Mouse (Mus musculus): ENCODE measurements around the gene Nsmce1. TPM values are rescaled to one million over a fixed set of nuclear protein-coding genes. Genes with fewer than 3 reads are reported as not detected.
A peak's percentile ranks its signal among the peaks of the same experiment; 100 is the strongest.

Gene Nsmce1
- polyA plus RNA-seq, 1 experiment from 2014 or later: 130 TPM

DNA sequence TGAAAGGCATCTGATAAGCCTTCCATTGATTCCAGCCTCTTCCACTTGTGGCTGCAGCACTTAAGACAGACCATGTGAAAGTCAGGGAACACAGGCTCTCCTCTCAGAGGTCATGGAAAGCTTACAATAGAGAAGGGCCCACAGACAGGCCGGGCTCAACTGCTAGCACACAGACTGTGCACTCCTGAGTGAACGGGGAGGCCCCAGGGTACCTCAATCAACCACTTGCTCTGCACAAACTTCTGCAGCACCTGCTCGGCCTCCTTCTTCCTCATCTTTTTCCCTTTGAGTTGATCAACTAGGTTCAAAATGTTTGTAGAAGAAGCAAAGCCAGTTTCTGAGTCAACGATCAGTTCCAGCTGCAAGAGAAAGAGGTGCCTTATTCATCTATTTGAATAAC is 20.5 kb downstream of the Nsmce1 start:
- no peak overlapping the region for H3K27ac ChIP-seq (ENCODE audit: low read depth, low read length)
- H3K9ac ChIP-seq (ENCODE audit: low read depth, low read length): no peak overlapping the region
- DNase-seq (ENCODE audit: low spot score) (no peak), ATAC-seq (ENCODE audit: low FRiP score) (no peak)
- no peaks in the 10 kb centered on the region; the same call in 1 of the 2 replicates for H3K4me1 ChIP-seq (replicated peaks; ENCODE audit: control insufficient read depth, insufficient read depth, low read length)
- 95% methylated on average over 4 of the region's 4 CpGs for WGBS
- H3K9me3 ChIP-seq (ENCODE audit: control insufficient read depth, low read length): no peaks in the 10 kb centered on the region
- no peak overlapping the region for H3K4me3 ChIP-seq (ENCODE audit: low read depth, low read length)
- no peak overlapping the region for H3K4me2 ChIP-seq (replicated peaks; ENCODE audit: low read depth, low read length)
- H3K36me3 ChIP-seq (ENCODE audit: control insufficient read depth, insufficient read depth, low read length): no peaks in the 10 kb centered on the region; the same call in 1 of the 2 replicates
- H3K27me3 ChIP-seq (ENCODE audit: control insufficient read depth, insufficient read depth, low read length): no peaks in the 10 kb centered on the region

DNA sequence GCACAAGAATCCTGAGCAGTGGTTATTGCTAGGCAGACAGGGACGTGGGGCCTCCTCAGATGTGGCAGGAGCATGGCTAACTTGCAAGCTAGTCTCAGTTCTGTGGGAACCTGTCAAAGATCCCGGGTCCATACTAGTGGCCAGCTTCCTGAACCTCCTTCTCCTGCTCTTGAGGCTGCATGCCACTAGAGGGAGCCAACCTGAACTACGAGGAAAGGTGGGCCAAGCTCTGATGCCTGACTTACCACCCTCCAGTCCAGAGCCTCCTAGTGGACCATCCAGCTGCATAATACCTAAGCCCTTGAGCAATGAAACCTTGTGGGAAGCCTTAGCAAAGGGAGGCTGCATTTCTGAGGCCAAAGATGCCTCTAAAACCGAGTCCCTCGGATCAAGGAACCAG is 21.5 kb downstream of the Nsmce1 start:
- DNase-seq (ENCODE audit: low spot score) (peak; percentile 83), ATAC-seq (ENCODE audit: low FRiP score) (peak; percentile 28; the same call in 1 of the 2 replicates)
- H3K27me3 ChIP-seq (ENCODE audit: control insufficient read depth, insufficient read depth, low read length): no peaks in the 10 kb centered on the region
- no peak overlapping the region for H3K4me3 ChIP-seq (ENCODE audit: low read depth, low read length)
- H3K4me1 ChIP-seq (replicated peaks; ENCODE audit: control insufficient read depth, insufficient read depth, low read length): no peaks in the 10 kb centered on the region
- no peaks in the 10 kb centered on the region for H3K9me3 ChIP-seq (ENCODE audit: control insufficient read depth, low read length)
- H3K9ac ChIP-seq (ENCODE audit: low read depth, low read length): no peak overlapping the region
- H3K27ac ChIP-seq (ENCODE audit: low read depth, low read length): no peak overlapping the region
- WGBS: 30% methylated on average over 5 of the region's 5 CpGs
- H3K4me2 ChIP-seq (replicated peaks; ENCODE audit: low read depth, low read length): no peak overlapping the region
- peaks cover 2% of the 10 kb centered on the region; the same call in 1 of the 2 replicates for H3K36me3 ChIP-seq (ENCODE audit: control insufficient read depth, insufficient read depth, low read length)

DNA sequence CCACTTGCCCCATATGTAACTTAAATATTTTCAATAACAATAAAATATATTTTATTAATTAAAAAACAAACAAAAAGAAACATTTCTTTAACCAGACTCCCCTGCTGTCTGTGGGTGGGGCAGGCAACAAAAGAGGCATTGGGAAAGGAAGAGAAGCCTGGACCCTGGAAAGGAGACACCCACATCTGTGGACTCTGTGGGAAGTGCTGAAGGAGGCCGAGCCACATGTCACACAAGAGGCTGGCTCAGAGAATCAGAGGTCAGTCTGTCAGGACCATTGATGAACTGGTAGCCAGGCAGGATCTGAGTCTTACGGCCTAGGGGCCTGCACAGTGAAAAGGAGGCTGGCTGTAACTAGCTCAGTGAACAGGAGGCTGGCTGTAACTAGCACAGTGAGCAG is 29.2 kb downstream of the Nsmce1 start:
- Histone ChIP-seq H3K36me3 (ENCODE audit: control insufficient read depth, insufficient read depth, low read length) (peaks cover 2% of the 10 kb centered on the region; the same call in 1 of the 2 replicates), H3K27me3 (ENCODE audit: control insufficient read depth, insufficient read depth, low read length) (no peaks in the 10 kb centered on the region), H3K4me1 (replicated peaks; ENCODE audit: control insufficient read depth, insufficient read depth, low read length) (no peaks in the 10 kb centered on the region), H3K9ac (ENCODE audit: low read depth, low read length) (no peak overlapping the region), H3K9me3 (ENCODE audit: control insufficient read depth, low read length) (no peaks in the 10 kb centered on the region), H3K4me2 (replicated peaks; ENCODE audit: low read depth, low read length) (no peak overlapping the region), H3K27ac (ENCODE audit: low read depth, low read length) (no peak overlapping the region), H3K4me3 (ENCODE audit: low read depth, low read length) (no peak overlapping the region)
- WGBS: 39% methylated on average over 2 of the region's 2 CpGs
- DNase-seq (ENCODE audit: low spot score): no peak
- ATAC-seq (ENCODE audit: low FRiP score): no peak

DNA sequence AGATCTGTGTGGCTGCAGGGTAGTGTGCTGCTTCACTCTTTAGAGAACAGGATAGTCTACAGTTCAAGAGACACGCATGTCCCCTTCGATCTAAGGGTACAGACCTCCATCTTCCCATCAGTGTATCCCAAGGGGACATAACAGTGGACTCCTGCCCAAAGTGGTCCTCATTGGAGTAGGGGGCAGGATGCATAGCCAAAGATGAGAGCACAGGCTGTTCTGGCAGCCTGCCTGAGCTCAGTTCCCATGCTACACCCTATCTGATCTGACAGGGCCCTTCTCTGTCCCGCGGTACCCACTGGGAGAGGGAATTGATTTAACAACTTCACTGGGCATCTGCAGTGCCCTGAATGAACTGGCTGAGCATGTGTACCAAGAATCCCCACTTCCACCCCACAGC is 37.7 kb downstream of the Nsmce1 start:
- H3K4me3 ChIP-seq (ENCODE audit: low read depth, low read length): no peak overlapping the region
- no peak overlapping the region for H3K9ac ChIP-seq (ENCODE audit: low read depth, low read length)
- 98% methylated on average over 4 of the region's 4 CpGs for WGBS
- no peaks in the 10 kb centered on the region for H3K36me3 ChIP-seq (ENCODE audit: control insufficient read depth, insufficient read depth, low read length)
- H3K27me3 ChIP-seq (ENCODE audit: control insufficient read depth, insufficient read depth, low read length): no peaks in the 10 kb centered on the region
- DNase-seq (ENCODE audit: low spot score) (no peak), ATAC-seq (ENCODE audit: low FRiP score) (no peak)
- no peaks in the 10 kb centered on the region for H3K9me3 ChIP-seq (ENCODE audit: control insufficient read depth, low read length)
- H3K27ac ChIP-seq (ENCODE audit: low read depth, low read length): no peak overlapping the region
- no peaks in the 10 kb centered on the region for H3K4me1 ChIP-seq (replicated peaks; ENCODE audit: control insufficient read depth, insufficient read depth, low read length)
- H3K4me2 ChIP-seq (replicated peaks; ENCODE audit: low read depth, low read length): no peak overlapping the region

DNA sequence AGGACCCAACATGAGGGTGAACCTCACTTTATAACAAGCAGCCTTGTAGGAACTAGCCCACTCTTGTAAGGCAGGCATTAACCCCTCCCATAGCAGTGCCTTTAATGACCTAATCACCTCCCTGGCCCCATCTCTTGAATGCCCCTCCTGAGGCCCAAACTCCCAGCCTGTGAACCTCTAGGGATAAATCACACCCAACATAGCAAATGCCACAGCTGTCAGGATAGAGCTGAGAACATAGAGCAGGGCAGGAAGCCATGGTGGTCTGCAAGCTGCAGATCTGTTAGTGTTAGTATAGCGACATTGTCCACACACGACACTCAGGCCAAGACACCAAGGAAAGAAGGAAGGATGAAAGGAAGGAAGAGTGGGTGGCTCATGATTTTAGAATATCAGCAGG is 40.3 kb downstream of the Nsmce1 start:
- no peak for DNase-seq (ENCODE audit: low spot score)
- ATAC-seq (ENCODE audit: low FRiP score): no peak
- H3K4me1 ChIP-seq (replicated peaks; ENCODE audit: control insufficient read depth, insufficient read depth, low read length): no peaks in the 10 kb centered on the region
- no peak overlapping the region for H3K4me2 ChIP-seq (replicated peaks; ENCODE audit: low read depth, low read length)
- H3K4me3 ChIP-seq (ENCODE audit: low read depth, low read length): no peak overlapping the region
- no peaks in the 10 kb centered on the region for H3K9me3 ChIP-seq (ENCODE audit: control insufficient read depth, low read length)
- H3K36me3 ChIP-seq (ENCODE audit: control insufficient read depth, insufficient read depth, low read length): no peaks in the 10 kb centered on the region
- 91% methylated on average over 2 of the region's 2 CpGs for WGBS
- no peak overlapping the region for H3K27ac ChIP-seq (ENCODE audit: low read depth, low read length)
- no peak overlapping the region for H3K9ac ChIP-seq (ENCODE audit: low read depth, low read length)
- H3K27me3 ChIP-seq (ENCODE audit: control insufficient read depth, insufficient read depth, low read length): no peaks in the 10 kb centered on the region

DNA sequence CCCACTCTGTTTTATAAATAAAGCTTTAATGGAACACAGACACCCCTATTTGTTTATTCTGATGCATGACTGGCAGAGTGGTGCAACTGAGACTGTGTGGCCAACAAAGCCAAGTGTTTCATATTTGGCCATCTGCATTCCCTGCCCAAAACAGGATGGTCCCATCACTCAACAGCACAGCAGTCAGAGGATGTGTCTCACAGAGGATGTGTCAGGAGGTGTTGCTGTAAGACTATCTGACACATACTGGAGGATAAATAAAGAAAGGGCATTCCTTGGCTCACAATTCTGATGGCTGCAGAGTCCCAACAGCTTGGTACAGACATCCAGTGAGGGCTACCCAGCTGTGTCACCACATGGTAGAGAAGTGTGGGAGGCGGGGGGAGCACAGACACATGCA is 40.7 kb downstream of the Nsmce1 start:
- Histone ChIP-seq H3K4me1 (replicated peaks; ENCODE audit: control insufficient read depth, insufficient read depth, low read length) (no peaks in the 10 kb centered on the region; the same call in 1 of the 2 replicates), H3K27ac (ENCODE audit: low read depth, low read length) (no peak overlapping the region), H3K4me3 (ENCODE audit: low read depth, low read length) (no peak overlapping the region), H3K36me3 (ENCODE audit: control insufficient read depth, insufficient read depth, low read length) (no peaks in the 10 kb centered on the region), H3K9ac (ENCODE audit: low read depth, low read length) (no peak overlapping the region), H3K9me3 (ENCODE audit: control insufficient read depth, low read length) (no peaks in the 10 kb centered on the region), H3K4me2 (replicated peaks; ENCODE audit: low read depth, low read length) (no peak overlapping the region), H3K27me3 (ENCODE audit: control insufficient read depth, insufficient read depth, low read length) (no peaks in the 10 kb centered on the region)
- DNase-seq (ENCODE audit: low spot score): no peak
- ATAC-seq (ENCODE audit: low FRiP score): no peak
- WGBS: 75% methylated on average over 1 of the region's 1 CpGs

DNA sequence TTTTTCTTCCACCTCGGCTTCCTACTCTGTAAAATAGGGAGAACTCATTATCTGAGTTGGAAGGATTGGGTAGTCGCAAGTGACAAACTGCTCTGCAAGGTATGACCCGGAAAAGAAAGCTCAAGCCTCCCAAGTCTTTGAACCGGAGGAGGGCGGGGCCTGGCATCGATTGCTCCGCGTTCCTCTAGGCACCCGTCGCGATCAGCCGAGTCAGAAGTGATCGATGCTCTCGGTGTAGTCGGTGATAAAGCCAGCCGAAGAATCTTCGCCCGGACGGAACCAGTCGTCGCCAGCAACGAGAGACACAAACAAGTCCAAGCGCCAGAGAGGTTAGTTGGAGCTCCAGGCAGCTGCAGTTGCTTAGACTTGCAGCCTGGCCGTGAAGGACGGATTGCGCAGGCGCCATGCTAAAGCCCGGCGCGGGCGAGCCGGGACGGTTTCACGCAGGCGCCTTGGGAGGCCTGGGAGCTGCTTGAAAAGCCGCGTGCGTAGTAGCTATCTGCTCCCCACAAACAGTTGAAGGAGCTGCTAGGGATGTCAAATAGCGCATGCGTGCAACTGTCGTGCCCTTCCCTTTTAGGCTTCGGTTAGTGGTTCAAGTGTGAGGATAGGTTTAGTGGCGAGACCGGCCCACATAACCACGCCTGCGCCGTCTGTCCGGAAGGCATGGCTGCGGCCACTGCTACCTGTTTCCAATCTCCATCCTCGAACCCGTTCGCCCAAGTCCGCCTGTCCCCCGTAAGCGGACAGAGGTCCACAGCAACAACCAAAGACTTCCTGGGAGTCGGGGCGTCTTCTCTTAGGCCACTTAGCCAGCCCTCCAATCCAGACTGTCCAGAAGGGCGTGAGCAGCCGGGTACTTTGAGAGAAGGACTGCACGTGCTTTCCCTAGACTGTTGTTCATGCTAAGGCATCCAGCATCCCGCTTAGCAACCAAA is 46.7 kb downstream of the Nsmce1 start, which contains the start of gene Kdm8:
Gene Kdm8, plus strand, starts transcription at position 213 of the 938 bp plus-strand sequence.
- no peaks in the 10 kb centered on the region for H3K9me3 ChIP-seq (ENCODE audit: control insufficient read depth, low read length)
- H3K27me3 ChIP-seq (ENCODE audit: control insufficient read depth, insufficient read depth, low read length): no peaks in the 10 kb centered on the region
- H3K4me2 ChIP-seq (replicated peaks; ENCODE audit: low read depth, low read length): peak within 1 kb of the TSS; percentile 76
- ATAC-seq (ENCODE audit: low FRiP score) (peak; percentile 97), DNase-seq (ENCODE audit: low spot score) (peak; percentile 94)
- no peaks in the 10 kb centered on the region for H3K36me3 ChIP-seq (ENCODE audit: control insufficient read depth, insufficient read depth, low read length)
- peak within 1 kb of the TSS; percentile 96 for H3K27ac ChIP-seq (ENCODE audit: low read depth, low read length)
- H3K4me3 ChIP-seq (ENCODE audit: low read depth, low read length): peak within 1 kb of the TSS; percentile 58
- peak within 1 kb of the TSS; percentile 85 for H3K9ac ChIP-seq (ENCODE audit: low read depth, low read length)
- no peaks in the 10 kb centered on the region; the same call in 1 of the 2 replicates for H3K4me1 ChIP-seq (replicated peaks; ENCODE audit: control insufficient read depth, insufficient read depth, low read length)
- WGBS: 2% methylated on average over 61 of the region's 61 CpGs

DNA sequence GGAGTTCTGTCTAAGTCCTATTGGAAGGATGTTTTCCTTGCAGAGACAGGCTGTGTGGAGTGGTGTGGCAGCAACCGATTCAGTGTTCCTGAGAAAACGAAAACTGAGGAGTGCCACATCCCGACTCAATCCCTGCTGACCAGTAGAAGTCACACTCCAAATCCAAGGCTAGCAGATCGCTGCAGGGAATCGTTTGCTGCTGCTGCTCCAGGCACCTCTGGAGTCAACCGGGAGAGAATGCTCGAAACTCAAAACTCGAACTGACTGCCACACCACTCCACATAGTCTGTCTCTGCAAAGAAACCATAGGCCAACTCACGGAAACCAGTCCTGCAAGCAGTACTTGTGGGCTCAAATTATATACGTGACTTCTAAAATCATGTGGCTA is 47.3 kb downstream of the Nsmce1 start:
- peak overlapping the region; percentile 76 for H3K4me2 ChIP-seq (replicated peaks; ENCODE audit: low read depth, low read length)
- no peaks in the 10 kb centered on the region for H3K9me3 ChIP-seq (ENCODE audit: control insufficient read depth, low read length)
- H3K27ac ChIP-seq (ENCODE audit: low read depth, low read length): 0 out of 2 replicates have a peak overlapping the region, but pooled peaks have one; percentile 96
- ATAC-seq (ENCODE audit: low FRiP score) (0 out of 2 replicates have a peak, but pooled peaks have one; percentile 2), DNase-seq (ENCODE audit: low spot score) (no peak)
- H3K9ac ChIP-seq (ENCODE audit: low read depth, low read length): peak overlapping the region; percentile 85
- peak overlapping the region; percentile 58 for H3K4me3 ChIP-seq (ENCODE audit: low read depth, low read length)
- H3K4me1 ChIP-seq (replicated peaks; ENCODE audit: control insufficient read depth, insufficient read depth, low read length): no peaks in the 10 kb centered on the region; the same call in 1 of the 2 replicates
- no peaks in the 10 kb centered on the region for H3K36me3 ChIP-seq (ENCODE audit: control insufficient read depth, insufficient read depth, low read length)
- no peaks in the 10 kb centered on the region for H3K27me3 ChIP-seq (ENCODE audit: control insufficient read depth, insufficient read depth, low read length)
- WGBS: 32% methylated on average over 10 of the region's 10 CpGs
